Mouse (Mus musculus) CH12.LX (cell line): ENCODE measurements at regions not wholly inside any gene's neighbourhood (a gene's known extent, or its start where the extent isn't known, plus 50 kb on each side); places are given as distances from the start of the nearest gene placed in this dataset.

ENCODE experiments used
- DNase-seq: peaks from one replicate; pipeline ENCODE4 v3.0.0-alpha.2; 2013; ENCODE audit errors: extremely low read depth
- H3K27ac ChIP-seq: 2 replicates; pipeline ENCODE4 v1.5.1; 2012; ENCODE audit warnings: low read depth, mild to moderate bottlenecking, control low read depth, moderate library complexity; ENCODE audit not compliant: insufficient read depth
- H3K27me3 ChIP-seq: replicated peaks from 2 replicates; pipeline ENCODE3; 2012; ENCODE audit warnings: inconsistent platforms
- H3K36me3 ChIP-seq, 2 experiments: replicated peaks in 1 of 2; 2 replicates each; pipeline versions ENCODE3 to v1.6.1; 2012; ENCODE audit warnings: inconsistent platforms in 1 of 2, low read length in 1 of 2, mild to moderate bottlenecking in 1 of 2, mixed read lengths in 1 of 2, moderate library complexity in 1 of 2; ENCODE audit not compliant: control insufficient read depth in 1 of 2, insufficient read depth in 1 of 2
- H3K4me1 ChIP-seq, 2 experiments: 2 replicates each; pipeline ENCODE4 v1.6.1; 2012; ENCODE audit warnings: inconsistent platforms in 1 of 2, moderate library complexity in 1 of 2; ENCODE audit not compliant: insufficient read depth in 2 of 2, control insufficient read depth in 1 of 2
- H3K4me2 ChIP-seq: 2 replicates; pipeline ENCODE4 v1.6.1; 2012; ENCODE audit warnings: low read depth, mild to moderate bottlenecking, control low read depth; ENCODE audit not compliant: poor library complexity, insufficient read depth, severe bottlenecking
- H3K4me3 ChIP-seq, 3 experiments: fragments of 150-350 bp in 1 of 3; sonication (generic) in 1 of 3; replicated peaks in 1 of 3; 2 replicates each; pipeline versions ENCODE3 to v1.5.1; 2011 to 2012; ENCODE audit warnings: low read depth in 2 of 3, low read length in 2 of 3, mild to moderate bottlenecking in 2 of 3, moderate library complexity in 2 of 3, control low read depth in 1 of 3, improper control_type of control experiment in 1 of 3, inconsistent platforms in 1 of 3, mixed read lengths in 1 of 3; ENCODE audit not compliant: poor library complexity in 1 of 3
- H3K79me2 ChIP-seq: replicated peaks from 2 replicates; pipeline ENCODE4 v1.6.1; 2012; ENCODE audit warnings: mild to moderate bottlenecking, moderate library complexity; ENCODE audit not compliant: control insufficient read depth, poor library complexity, insufficient read depth, severe bottlenecking; ENCODE audit errors: extremely low read depth
- H3K9ac ChIP-seq: 2 replicates; pipeline ENCODE4 v1.6.1; 2012; ENCODE audit warnings: low read depth, mild to moderate bottlenecking, control low read depth, moderate library complexity; ENCODE audit not compliant: insufficient read depth
- H3K9me3 ChIP-seq: replicated peaks from 2 replicates; pipeline ENCODE3; 2012; ENCODE audit warnings: low read length, inconsistent platforms, mixed read lengths
- BHLHE40 ChIP-seq: IDR thresholded peaks from 2 replicates; pipeline ENCODE4 v1.6.1; 2011; ENCODE audit warnings: mild to moderate bottlenecking, low read depth, low read length, improper control_type of control experiment
- CHD1 ChIP-seq: IDR thresholded peaks from 2 replicates; pipeline ENCODE4 v1.6.1; 2012; ENCODE audit warnings: low read depth, low read length, improper control_type of control experiment, inconsistent platforms
- CTCF ChIP-seq, 2 experiments: IDR thresholded peaks in 1 of 2; conservative IDR thresholded peaks in 1 of 2; 2 replicates each; pipeline ENCODE4 v1.5.1; 2011 to 2012; ENCODE audit warnings: low read depth in 2 of 2, low read length in 2 of 2, improper control_type of control experiment in 1 of 2, inconsistent platforms in 1 of 2, mild to moderate bottlenecking in 1 of 2, moderate library complexity in 1 of 2
- E2F4 ChIP-seq: IDR thresholded peaks from 2 replicates; pipeline ENCODE4 v1.6.1; 2011; ENCODE audit warnings: low read depth, low read length, improper control_type of control experiment; ENCODE audit not compliant: insufficient replicate concordance
- ELF1 ChIP-seq: IDR thresholded peaks from 2 replicates; pipeline ENCODE4 v1.6.1; 2014; ENCODE audit warnings: low read depth, mild to moderate bottlenecking, inconsistent platforms, low read length, improper control_type of control experiment
- EP300 ChIP-seq: IDR thresholded peaks from 2 replicates; pipeline ENCODE4 v1.6.1; 2011; ENCODE audit warnings: low read length, improper control_type of control experiment
- GABPA ChIP-seq: IDR thresholded peaks from 2 replicates; pipeline ENCODE4 v1.6.1; 2012; ENCODE audit warnings: low read depth, low read length, improper control_type of control experiment, inconsistent platforms; ENCODE audit not compliant: insufficient replicate concordance
- IRF4 ChIP-seq: IDR thresholded peaks from 2 replicates; pipeline ENCODE4 v1.6.1; 2014; ENCODE audit warnings: low read depth, mild to moderate bottlenecking, inconsistent platforms, low read length, improper control_type of control experiment
- JUN ChIP-seq: IDR thresholded peaks from 2 replicates; pipeline ENCODE4 v1.6.1; 2011; ENCODE audit warnings: low read depth, mild to moderate bottlenecking, low read length, improper control_type of control experiment, moderate library complexity; ENCODE audit not compliant: insufficient read depth
- KAT2A ChIP-seq: IDR thresholded peaks from 2 replicates; pipeline ENCODE4 v1.6.1; 2012; ENCODE audit warnings: low read length, improper control_type of control experiment, inconsistent platforms; ENCODE audit not compliant: insufficient replicate concordance
- MAFK ChIP-seq: IDR thresholded peaks from 2 replicates; pipeline ENCODE4 v1.6.1; 2011; ENCODE audit warnings: low read length, improper control_type of control experiment; ENCODE audit not compliant: insufficient replicate concordance
- MAZ ChIP-seq: IDR thresholded peaks from 2 replicates; pipeline ENCODE4 v1.6.1; 2012; ENCODE audit warnings: low read depth, mild to moderate bottlenecking, inconsistent platforms, low read length, improper control_type of control experiment, moderate library complexity
- MEF2A ChIP-seq: IDR thresholded peaks from 2 replicates; pipeline ENCODE4 v1.6.1; 2014; ENCODE audit warnings: low read depth, mild to moderate bottlenecking, inconsistent platforms, low read length, improper control_type of control experiment, borderline replicate concordance
- MYC ChIP-seq: IDR thresholded peaks from 2 replicates; pipeline ENCODE4 v1.6.1; 2011; ENCODE audit warnings: low read depth, mild to moderate bottlenecking, improper control_type of control experiment, low read length
- POLR2A ChIP-seq: IDR thresholded peaks from 2 replicates; pipeline ENCODE4 v1.6.1; 2011; ENCODE audit warnings: low read depth, mild to moderate bottlenecking, improper control_type of control experiment, low read length
- POLR2AphosphoS2 ChIP-seq: IDR thresholded peaks from 2 replicates; pipeline ENCODE4 v1.6.1; 2011; ENCODE audit warnings: low read depth, low read length, improper control_type of control experiment
- RAD21 ChIP-seq: IDR thresholded peaks from 2 replicates; pipeline ENCODE4 v1.6.1; 2011; ENCODE audit warnings: low read depth, mild to moderate bottlenecking, low read length, improper control_type of control experiment, moderate library complexity
- SIN3A ChIP-seq: IDR thresholded peaks from 2 replicates; pipeline ENCODE4 v1.6.1; 2012; ENCODE audit warnings: low read length, improper control_type of control experiment, inconsistent platforms
- TBP ChIP-seq: conservative IDR thresholded peaks from 2 replicates; pipeline ENCODE4 v1.6.1; 2011; ENCODE audit warnings: low read depth, low read length, improper control_type of control experiment
- TCF12 ChIP-seq: IDR thresholded peaks from 2 replicates; pipeline ENCODE4 v1.6.1; 2014; ENCODE audit warnings: low read depth, mild to moderate bottlenecking, inconsistent platforms, low read length, improper control_type of control experiment
- USF1 ChIP-seq: IDR thresholded peaks from 2 replicates; pipeline ENCODE4 v1.6.1; 2014; ENCODE audit warnings: low read depth, mild to moderate bottlenecking, inconsistent platforms, low read length, improper control_type of control experiment
- ZKSCAN1 ChIP-seq: IDR thresholded peaks from 2 replicates; pipeline ENCODE4 v1.6.1; 2012; ENCODE audit warnings: low read depth, inconsistent platforms, low read length, improper control_type of control experiment, borderline replicate concordance
- ZMIZ1 ChIP-seq: IDR thresholded peaks from 2 replicates; pipeline ENCODE4 v1.6.1; 2012; ENCODE audit warnings: low read depth, mild to moderate bottlenecking, inconsistent platforms, low read length, improper control_type of control experiment
- ZNF384 ChIP-seq: IDR thresholded peaks from 2 replicates; pipeline ENCODE4 v1.6.1; 2012; ENCODE audit warnings: low read depth, low read length, improper control_type of control experiment, inconsistent platforms
- dilution Hi-C: fragments of 300-500 bp; cut with MboI; formaldehyde crosslinking; loops from 2 replicates; pipeline ENCODE4 v1.14.3; 2020; ENCODE audit warnings: low sequenced_read_pairs; ENCODE audit not compliant: extremely low pct_unique_long_range_greater_than_20kb, extremely low pct_ligation_motif_present
- in situ Hi-C: fragments of 300-500 bp; cut with MboI; formaldehyde crosslinking; loops from 3 replicates; pipeline ENCODE4 v1.14.3; 2019; ENCODE audit warnings: low sequenced_read_pairs, low pct_ligation_motif_present, low pct_unique_long_range_greater_than_20kb, mixed read lengths

- TF ChIP-seq ZKSCAN1, result no peak
These were observed 60.5 kb upstream of the Cep85l start (continued) for GRCm38 (mm10) chr10:53440251-53440650.

DNA sequence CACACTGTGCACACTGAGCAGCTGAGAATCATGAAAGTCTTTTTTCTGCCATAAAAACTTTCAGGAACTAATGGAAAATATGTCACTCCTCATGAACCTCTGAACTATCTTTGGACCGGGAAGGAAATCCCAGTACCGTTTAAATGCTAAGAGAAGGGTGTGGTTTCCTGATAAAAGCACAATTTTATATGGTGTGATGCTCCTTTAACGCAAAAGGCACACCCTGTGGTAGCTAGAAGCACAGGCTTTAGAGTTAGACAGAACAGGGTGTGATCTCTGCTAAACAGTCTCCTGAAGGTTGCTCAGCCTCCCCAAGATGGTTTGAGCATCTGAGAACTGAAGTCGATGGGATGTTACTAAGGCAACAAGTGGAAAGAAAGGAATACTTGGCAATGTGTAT, 58.6 kb upstream of the Cep85l start:
- H3K4me2 ChIP-seq, result no peak overlapping the region
- dilution Hi-C loops, result no loop called here
- H3K9me3 ChIP-seq, result peaks cover 4% of the 10 kb centered on the region
- no peak for DNase-seq
- no peaks in the 10 kb centered on the region for H3K36me3 ChIP-seq
- H3K4me3 ChIP-seq, result no peak overlapping the region
- no peaks in the 10 kb centered on the region for H3K79me2 ChIP-seq
- no peaks in the 10 kb centered on the region for H3K27me3 ChIP-seq
- in situ Hi-C loops, result no loop called here
- no peak for TF ChIP-seq E2F4
- no peak for TF ChIP-seq JUN
- TF ChIP-seq EP300, result no peak
- no peak for TF ChIP-seq IRF4
- TF ChIP-seq MEF2A, result no peak
- TF ChIP-seq KAT2A, result no peak
- no peak for TF ChIP-seq RAD21
- TF ChIP-seq ZKSCAN1, result no peak
- TF ChIP-seq MAFK, result no peak
- TF ChIP-seq TCF12, result no peak
- H3K27ac ChIP-seq, result no peak overlapping the region
- H3K4me1 ChIP-seq, result peaks cover 6 to 27% of the 10 kb centered on the region in 2 experiments
- H3K9ac ChIP-seq, result no peak overlapping the region

- H3K4me3 ChIP-seq, result no peak overlapping the region
- peaks cover 6 to 20% of the 10 kb centered on the region in 2 experiments; a peak in 3 of 4 replicates for H3K4me1 ChIP-seq
- peaks cover 4% of the 10 kb centered on the region for H3K9me3 ChIP-seq
- no peak overlapping the region for H3K9ac ChIP-seq
- in situ Hi-C loops (no loop called here), dilution Hi-C loops (no loop called here)
- no peak overlapping the region for H3K27ac ChIP-seq
- DNase-seq, result no peak
- H3K36me3 ChIP-seq, result no peaks in the 10 kb centered on the region
- TF ChIP-seq MAZ (no peak), ZMIZ1 (no peak), ZKSCAN1 (no peak), GABPA (no peak), POLR2A (no peak), POLR2AphosphoS2 (no peak), MYC (no peak), TBP (no peak), CTCF (conservative IDR thresholded peaks at IDR 0.05 in 1 of 2, IDR thresholded peaks at IDR 0.05 in 1 of 2; ENCODE audit: low read depth in 2 of 2, low read length in 2 of 2) (no peak), MEF2A (no peak), ELF1 (no peak), CHD1 (no peak), SIN3A (no peak), JUN (no peak), ZNF384 (no peak), USF1 (no peak), BHLHE40 (no peak)
- H3K4me2 ChIP-seq, result no peak overlapping the region
- no peaks in the 10 kb centered on the region for H3K79me2 ChIP-seq
- H3K27me3 ChIP-seq, result no peaks in the 10 kb centered on the region
These were observed 58.0 kb upstream of the Cep85l start for GRCm38 (mm10) chr10:53437724-53438123.
